Mouse (Mus musculus): ENCODE results near the gene Bcl6b. TPM values are rescaled to one million over a fixed set of nuclear protein-coding genes. Genes with fewer than 3 reads are reported as not detected.
A peak's percentile ranks its signal among the peaks of the same experiment; 100 is the strongest.

Bcl6b gene
- total and polyA plus RNA-seq, 2 experiments from 2014 or later: 4.2 to 5.3 TPM

DNA sequence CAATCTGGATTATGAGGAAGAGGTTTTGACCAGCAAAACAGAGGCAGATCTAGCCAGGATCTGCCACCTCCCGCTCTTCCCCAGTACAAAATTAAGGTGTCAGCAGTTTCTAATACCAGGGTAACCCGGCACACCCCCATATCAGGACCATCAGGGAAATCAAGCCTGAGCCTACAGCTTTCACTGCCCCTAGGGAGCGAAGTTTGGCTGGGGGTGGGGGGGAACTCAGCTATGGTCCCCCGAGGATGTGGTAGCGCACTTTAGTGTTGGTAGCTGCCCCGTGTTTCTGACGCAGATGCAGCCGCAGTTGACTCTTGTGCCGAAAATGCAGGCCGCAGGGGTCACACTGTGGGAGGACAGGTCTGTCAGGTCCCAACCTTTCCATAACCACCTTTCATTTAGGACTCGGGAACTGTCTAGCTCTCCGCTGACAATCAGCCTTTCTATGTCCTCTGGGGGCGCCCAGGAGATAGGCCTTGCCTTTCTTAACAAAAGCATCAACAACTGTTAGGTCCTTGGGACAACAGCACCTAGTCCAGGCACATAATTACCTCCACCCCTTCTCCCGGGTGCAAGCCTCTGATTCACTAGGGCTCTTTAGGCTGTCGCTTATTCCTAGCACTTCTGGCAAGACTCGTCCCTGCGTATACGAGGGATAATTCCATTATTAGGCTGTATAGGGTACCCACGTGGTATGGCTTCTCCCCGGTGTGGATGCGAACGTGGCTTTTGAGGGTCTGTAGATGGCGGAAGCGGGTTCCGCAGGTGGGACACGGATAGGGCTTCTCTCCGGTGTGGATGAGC, 3.6 kb downstream of the Bcl6b start:
- Histone ChIP-seq H3K4me2 (ENCODE audit: low read depth) (peak overlapping the region; percentile 58), H3K36me3 (ENCODE audit: insufficient read depth) (no peaks in the 10 kb centered on the region), H3K4me1 (ENCODE audit: insufficient read depth) (peaks cover 14% of the 10 kb centered on the region), H3K9ac (peak overlapping the region; percentile 52), H3K27ac (ENCODE audit: low read depth, low read length) (no peak overlapping the region; the same call in 1 of the 2 replicates), H3K4me3 (ENCODE audit: low read depth, low read length) (peak overlapping the region; percentile 26), H3K9me3 (ENCODE audit: low read length) (no peaks in the 10 kb centered on the region), H3K27me3 (ENCODE audit: insufficient read depth, low read length) (peaks cover 24% of the 10 kb centered on the region)
- 23% methylated on average over 27 of the region's 27 CpGs for WGBS
- ATAC-seq (0 out of 2 replicates have a peak, but pooled peaks have one; percentile 23), DNase-seq (peak; percentile 65)
- TF ChIP-seq CTCF (IDR thresholded peaks at IDR 0.05; ENCODE audit: low read depth): peak; percentile 36

DNA sequence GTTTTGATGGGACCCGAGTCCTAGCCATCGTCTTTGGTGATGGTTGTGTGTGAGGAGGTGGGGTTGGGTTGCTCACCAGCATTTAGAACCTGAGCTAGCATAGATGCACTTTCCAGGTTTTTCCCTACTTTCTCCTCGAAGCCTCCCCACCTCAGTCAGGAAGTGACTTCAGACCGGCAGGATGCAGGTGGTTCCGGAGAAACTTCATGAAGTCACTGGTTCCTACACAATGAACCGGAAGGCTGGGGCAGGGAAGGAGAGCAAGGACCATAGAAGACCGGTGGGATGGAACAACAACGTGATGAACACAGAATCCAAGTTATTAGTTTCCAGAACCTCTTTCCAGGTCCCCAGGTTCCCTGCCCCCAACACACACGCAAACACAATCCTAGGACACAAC, 5.9 kb downstream of the Bcl6b start:
- H3K4me2 ChIP-seq (ENCODE audit: low read depth): no peak overlapping the region
- no peaks in the 10 kb centered on the region for H3K9me3 ChIP-seq (ENCODE audit: low read length)
- no peak overlapping the region for H3K4me3 ChIP-seq (ENCODE audit: low read depth, low read length)
- H3K36me3 ChIP-seq (ENCODE audit: insufficient read depth): no peaks in the 10 kb centered on the region
- ATAC-seq (no peak), DNase-seq (no peak)
- WGBS: 87% methylated on average over 9 of the region's 9 CpGs
- H3K9ac ChIP-seq: no peak overlapping the region
- H3K27ac ChIP-seq (ENCODE audit: low read depth, low read length): no peak overlapping the region
- H3K27me3 ChIP-seq (ENCODE audit: insufficient read depth, low read length): 0 out of 2 replicates have a peak, but pooled peaks cover 5% of the 10 kb centered on the region
- H3K4me1 ChIP-seq (ENCODE audit: insufficient read depth): peaks cover 28% of the 10 kb centered on the region
- TF ChIP-seq CTCF (IDR thresholded peaks at IDR 0.05; ENCODE audit: low read depth): no peak

DNA sequence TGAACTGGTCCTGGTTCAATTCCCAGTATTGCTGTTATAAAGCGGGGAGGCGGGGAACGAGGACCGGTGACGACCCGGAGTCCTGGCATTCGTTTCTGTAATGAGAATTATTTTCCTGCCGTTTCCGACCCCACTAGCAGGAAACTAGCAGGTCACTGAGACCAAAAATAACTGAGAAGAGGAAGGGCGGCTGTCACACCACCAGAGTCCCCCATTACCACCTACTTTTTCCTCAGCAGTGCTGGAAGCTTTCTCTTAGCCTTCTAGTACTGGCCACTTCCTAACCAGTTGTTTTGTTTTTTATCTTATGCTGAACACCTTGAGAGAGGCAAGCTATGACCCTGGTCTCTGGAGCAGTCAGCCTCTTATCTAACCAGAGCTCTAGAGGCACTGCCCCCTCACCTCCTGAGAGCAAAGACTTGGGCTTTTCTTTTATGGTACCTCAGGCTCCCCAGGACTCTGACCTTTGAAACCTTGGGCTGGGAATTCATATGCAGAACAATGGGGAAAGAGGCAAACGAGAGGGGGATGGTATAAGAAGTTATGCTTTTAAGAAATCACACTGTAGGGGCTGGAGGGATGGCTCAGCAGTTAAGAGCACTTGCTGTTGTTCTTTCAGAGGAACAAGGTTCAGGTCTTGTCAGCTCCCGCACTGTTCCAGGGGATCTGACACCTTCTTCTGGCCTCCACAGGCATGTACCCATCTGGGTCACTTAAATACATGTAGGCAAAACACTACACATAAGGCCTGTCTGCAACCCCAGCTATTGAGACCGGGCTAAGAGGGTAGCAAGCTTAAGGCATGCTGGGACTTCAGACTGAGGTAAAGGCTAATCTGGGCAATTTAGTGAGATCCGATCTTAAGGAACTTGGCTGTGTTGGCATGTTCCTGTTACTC, 7.7 kb downstream of the Bcl6b start:
- ATAC-seq (no peak), DNase-seq (peak; percentile 15)
- H3K9ac ChIP-seq: peak overlapping the region; percentile 78
- peaks cover 7% of the 10 kb centered on the region for H3K36me3 ChIP-seq (ENCODE audit: insufficient read depth)
- TF ChIP-seq CTCF (IDR thresholded peaks at IDR 0.05; ENCODE audit: low read depth): no peak
- peak overlapping the region; percentile 61 for H3K4me3 ChIP-seq (ENCODE audit: low read depth, low read length)
- H3K27ac ChIP-seq (ENCODE audit: low read depth, low read length): peak overlapping the region; percentile 87
- no peaks in the 10 kb centered on the region for H3K27me3 ChIP-seq (ENCODE audit: insufficient read depth, low read length)
- peaks cover 26% of the 10 kb centered on the region for H3K4me1 ChIP-seq (ENCODE audit: insufficient read depth)
- peak overlapping the region; percentile 89 for H3K4me2 ChIP-seq (ENCODE audit: low read depth)
- H3K9me3 ChIP-seq (ENCODE audit: low read length): no peaks in the 10 kb centered on the region
- 10% methylated on average over 14 of the region's 14 CpGs for WGBS

DNA sequence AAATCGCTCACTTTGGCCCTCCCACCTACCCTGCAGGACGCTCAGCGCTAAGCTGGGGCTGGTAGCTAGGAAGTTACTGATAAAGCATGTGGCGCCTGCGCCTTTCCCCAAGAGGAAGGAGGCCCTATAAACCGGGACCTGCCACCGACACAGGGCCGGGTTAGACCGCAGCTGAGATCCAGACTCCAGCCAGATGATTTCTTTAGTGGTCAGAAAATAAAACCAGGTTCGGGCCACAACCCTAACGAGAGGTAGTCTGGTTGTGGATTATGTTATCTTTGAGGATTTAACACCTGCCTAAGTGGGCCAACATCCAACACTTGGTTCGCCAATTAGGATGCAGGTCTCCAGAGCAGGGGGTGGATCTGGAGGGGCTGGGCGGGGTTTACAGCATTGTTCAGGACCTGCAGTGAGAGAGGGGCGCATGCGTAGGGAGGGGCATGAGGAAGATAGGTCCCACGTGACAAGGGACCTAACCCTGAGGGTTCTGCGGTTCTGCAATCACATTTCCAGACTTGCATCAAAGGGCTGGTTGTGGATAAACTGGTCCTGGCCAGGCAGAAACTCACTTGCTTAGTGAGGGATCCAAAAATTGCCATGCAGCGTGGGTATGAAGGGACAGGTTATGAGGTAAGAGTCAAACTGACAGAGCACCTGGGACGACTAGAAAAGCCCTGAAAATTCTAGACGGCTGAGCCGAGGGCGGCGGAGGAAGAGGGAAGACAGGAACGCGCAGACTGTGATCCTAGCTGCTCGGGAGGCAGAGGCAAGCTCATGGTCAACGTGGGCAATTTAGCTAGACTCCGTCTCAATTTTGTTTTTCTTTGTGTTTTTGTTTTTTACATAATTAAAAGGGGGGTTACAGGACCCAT, 8.6 kb downstream of the Bcl6b start, which contains the start of gene Slc16a13:
Gene Slc16a13, minus strand, starts transcription at position 334 of the 872 bp plus-strand sequence.
- ATAC-seq (peak; percentile 98), DNase-seq (peak; percentile 98)
- H3K4me1 ChIP-seq (ENCODE audit: insufficient read depth): peaks cover 26% of the 10 kb centered on the region
- no peak for TF ChIP-seq CTCF (IDR thresholded peaks at IDR 0.05; ENCODE audit: low read depth)
- H3K9me3 ChIP-seq (ENCODE audit: low read length): no peaks in the 10 kb centered on the region
- peak within 1 kb of the TSS; percentile 78 for H3K9ac ChIP-seq
- under 1% methylated on average over 28 of the region's 28 CpGs for WGBS
- H3K4me2 ChIP-seq (ENCODE audit: low read depth): peak within 1 kb of the TSS; percentile 89
- H3K27ac ChIP-seq (ENCODE audit: low read depth, low read length): peak within 1 kb of the TSS; percentile 92
- peaks cover 7% of the 10 kb centered on the region for H3K36me3 ChIP-seq (ENCODE audit: insufficient read depth)
- peak within 1 kb of the TSS; percentile 61 for H3K4me3 ChIP-seq (ENCODE audit: low read depth, low read length)
- H3K27me3 ChIP-seq (ENCODE audit: insufficient read depth, low read length): no peaks in the 10 kb centered on the region; the same call in 1 of the 2 replicates

DNA sequence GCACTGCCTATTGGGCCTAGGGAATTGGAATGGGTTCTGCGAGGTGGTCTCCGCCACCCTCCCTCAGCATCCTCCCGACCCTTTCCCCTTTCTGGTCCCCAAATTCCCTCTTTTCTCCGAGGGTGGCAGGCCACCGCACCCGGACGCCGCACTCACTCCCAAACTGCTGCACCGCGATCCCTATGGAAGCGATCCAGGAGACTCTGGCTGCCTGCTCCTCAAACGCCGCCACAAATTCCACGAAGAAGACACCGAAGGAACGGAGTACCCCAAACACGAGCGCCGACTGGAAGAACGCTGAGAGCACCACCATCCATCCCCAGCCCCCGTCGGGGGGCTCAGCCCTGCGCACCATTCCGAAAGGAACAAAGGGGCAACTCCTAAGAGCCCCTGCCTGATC, 9.3 kb downstream of the Bcl6b start:
- Histone ChIP-seq H3K27me3 (ENCODE audit: insufficient read depth, low read length) (no peaks in the 10 kb centered on the region; the same call in 1 of the 2 replicates), H3K27ac (ENCODE audit: low read depth, low read length) (peak overlapping the region; percentile 92), H3K4me2 (ENCODE audit: low read depth) (peak overlapping the region; percentile 89), H3K4me1 (ENCODE audit: insufficient read depth) (peaks cover 26% of the 10 kb centered on the region), H3K9me3 (ENCODE audit: low read length) (no peaks in the 10 kb centered on the region), H3K9ac (peak overlapping the region; percentile 78), H3K36me3 (ENCODE audit: insufficient read depth) (peaks cover 7% of the 10 kb centered on the region), H3K4me3 (ENCODE audit: low read depth, low read length) (peak overlapping the region; percentile 61)
- 0 out of 2 replicates have a peak, but pooled peaks have one; percentile 2 for TF ChIP-seq CTCF (IDR thresholded peaks at IDR 0.05; ENCODE audit: low read depth)
- DNase-seq: no peak
- WGBS: 0% methylated on average over 24 of the region's 24 CpGs
- no peak for ATAC-seq

DNA sequence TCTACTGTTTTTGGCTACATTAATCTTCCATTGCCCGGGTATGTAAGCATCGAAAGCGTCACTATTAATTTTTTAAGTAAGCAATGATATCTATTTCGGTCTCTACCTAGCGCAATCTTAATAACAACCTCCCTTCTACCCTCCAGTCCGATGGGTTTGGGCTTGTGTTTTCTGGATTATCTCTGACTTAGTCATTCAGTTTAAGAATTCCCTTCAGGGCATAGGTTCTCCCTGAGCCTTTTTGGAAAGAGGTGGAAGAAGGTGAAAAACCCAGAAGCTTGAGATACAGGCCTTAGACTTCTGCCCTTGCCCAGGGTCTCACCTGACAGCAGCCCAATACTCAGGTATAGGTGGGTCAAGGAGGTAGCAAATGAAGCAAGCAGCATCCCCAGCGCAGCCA, 9.7 kb downstream of the Bcl6b start:
- Histone ChIP-seq H3K4me1 (ENCODE audit: insufficient read depth) (peaks cover 27% of the 10 kb centered on the region), H3K9ac (peak overlapping the region; percentile 78), H3K36me3 (ENCODE audit: insufficient read depth) (peaks cover 7% of the 10 kb centered on the region), H3K9me3 (ENCODE audit: low read length) (no peaks in the 10 kb centered on the region), H3K27ac (ENCODE audit: low read depth, low read length) (peak overlapping the region; percentile 92), H3K4me2 (ENCODE audit: low read depth) (peak overlapping the region; percentile 89), H3K4me3 (ENCODE audit: low read depth, low read length) (peak overlapping the region; percentile 61), H3K27me3 (ENCODE audit: insufficient read depth, low read length) (peaks cover 4% of the 10 kb centered on the region)
- WGBS: 55% methylated on average over 7 of the region's 7 CpGs
- DNase-seq: no peak
- TF ChIP-seq CTCF (IDR thresholded peaks at IDR 0.05; ENCODE audit: low read depth): no peak
- ATAC-seq: no peak

All from forebrain, postnatal 0 days (tissue).